Mouse (Mus musculus): ENCODE measurements around the gene Vmn1r152. TPM values are rescaled to one million over a fixed set of nuclear protein-coding genes. Genes with fewer than 3 reads are reported as not detected.
"Not testable (repeated sequence)": the region's sequence is repeated elsewhere in the genome, so short reads cannot be mapped to it uniquely, and the experiment has no call there.

Gene Vmn1r152
- not detected in 2 replicates for polyA plus RNA-seq (2014; fragmentation: Nextera tagmentation; extraction: Ambion mirVana)

- not testable (repeated sequence) for H3K27ac ChIP-seq (replicated peaks; ENCODE audit: low read depth, low read length); H3K9ac ChIP-seq (replicated peaks; ENCODE audit: low read length); H3K27me3 ChIP-seq (ENCODE audit: control insufficient read depth, insufficient read depth, low read length); ATAC-seq (replicated peaks; ENCODE audit: insufficient number of reproducible peaks, low FRiP score, low TSS enrichment, low read depth); H3K4me1 ChIP-seq (ENCODE audit: control insufficient read depth, insufficient read depth, low read length); H3K4me3 ChIP-seq (ENCODE audit: low read depth, low read length); H3K9me3 ChIP-seq (replicated peaks; ENCODE audit: control insufficient read depth, low read length); H3K4me2 ChIP-seq (ENCODE audit: low read depth, low read length); DNase-seq (ENCODE audit: low spot score); H3K36me3 ChIP-seq (replicated peaks; ENCODE audit: control insufficient read depth, insufficient read depth, low read depth, low read length)
- no CpG with 5 or more reads among the region's 3 CpGs for WGBS
These were observed at the start of gene Vmn1r152 for GRCm38 (mm10) chr7:22522667-22523066. TSS of gene Vmn1r152 (plus strand) at chr7:22522967.

- not testable (repeated sequence) for H3K36me3 ChIP-seq (replicated peaks; ENCODE audit: control insufficient read depth, insufficient read depth, low read depth, low read length); H3K27ac ChIP-seq (replicated peaks; ENCODE audit: low read depth, low read length); H3K9ac ChIP-seq (replicated peaks; ENCODE audit: low read length); H3K9me3 ChIP-seq (replicated peaks; ENCODE audit: control insufficient read depth, low read length); H3K4me1 ChIP-seq (ENCODE audit: control insufficient read depth, insufficient read depth, low read length); DNase-seq (ENCODE audit: low spot score); H3K4me3 ChIP-seq (ENCODE audit: low read depth, low read length); H3K4me2 ChIP-seq (ENCODE audit: low read depth, low read length); ATAC-seq (replicated peaks; ENCODE audit: insufficient number of reproducible peaks, low FRiP score, low TSS enrichment, low read depth); H3K27me3 ChIP-seq (ENCODE audit: control insufficient read depth, insufficient read depth, low read length)
- 39% methylated on average over 1 of the region's 3 CpGs for WGBS
These were observed 23.2 kb upstream of the Vmn1r152 start, which contains the start of gene Vmn1r151 for GRCm38 (mm10) chr7:22499578-22499977. TSS of gene Vmn1r151 (minus strand) at chr7:22499678.

- H3K9ac ChIP-seq (replicated peaks; ENCODE audit: low read length); H3K9me3 ChIP-seq (replicated peaks; ENCODE audit: control insufficient read depth, low read length); H3K4me1 ChIP-seq (ENCODE audit: control insufficient read depth, insufficient read depth, low read length); H3K27me3 ChIP-seq (ENCODE audit: control insufficient read depth, insufficient read depth, low read length); H3K36me3 ChIP-seq (replicated peaks; ENCODE audit: control insufficient read depth, insufficient read depth, low read depth, low read length); DNase-seq (ENCODE audit: low spot score); H3K27ac ChIP-seq (replicated peaks; ENCODE audit: low read depth, low read length); ATAC-seq (replicated peaks; ENCODE audit: insufficient number of reproducible peaks, low FRiP score, low TSS enrichment, low read depth); H3K4me2 ChIP-seq (ENCODE audit: low read depth, low read length); H3K4me3 ChIP-seq (ENCODE audit: low read depth, low read length): not testable (repeated sequence)
- WGBS: no CpG with 5 or more reads among the region's 1 CpGs
These were observed 12.0 kb downstream of the Vmn1r152 start, which contains the start of gene Gm8677 for GRCm38 (mm10) chr7:22534787-22535186. TSS of gene Gm8677 (minus strand) at chr7:22534887.

- no CpG with 5 or more reads among the region's 3 CpGs for WGBS
- not testable (repeated sequence) for H3K4me2 ChIP-seq (ENCODE audit: low read depth, low read length); ATAC-seq (replicated peaks; ENCODE audit: insufficient number of reproducible peaks, low FRiP score, low TSS enrichment, low read depth)
These were observed 42.5 kb downstream of the Vmn1r152 start, which contains the start of gene Gm4201 for GRCm38 (mm10) chr7:22565243-22565642. TSS of gene Gm4201 (minus strand) at chr7:22565343.

More at GRCm38 (mm10) chr7:22565243-22565642, 42.5 kb downstream of the Vmn1r152 start, which contains the start of gene Gm4201:
- H3K4me1 ChIP-seq (ENCODE audit: control insufficient read depth, insufficient read depth, low read length); H3K27me3 ChIP-seq (ENCODE audit: control insufficient read depth, insufficient read depth, low read length); H3K27ac ChIP-seq (replicated peaks; ENCODE audit: low read depth, low read length); H3K36me3 ChIP-seq (replicated peaks; ENCODE audit: control insufficient read depth, insufficient read depth, low read depth, low read length); DNase-seq (ENCODE audit: low spot score); H3K4me3 ChIP-seq (ENCODE audit: low read depth, low read length); H3K9me3 ChIP-seq (replicated peaks; ENCODE audit: control insufficient read depth, low read length); H3K9ac ChIP-seq (replicated peaks; ENCODE audit: low read length): not testable (repeated sequence)

Other genes with a start within 250 kb of the Vmn1r152 start
- not detected in 2 replicates for gene Gm4187, start 193.2 kb upstream of the Vmn1r152 start, polyA plus RNA-seq (2014; fragmentation: Nextera tagmentation; extraction: Ambion mirVana)
- gene Gm8660, start 151.9 kb upstream of the Vmn1r152 start, polyA plus RNA-seq (2014; fragmentation: Nextera tagmentation; extraction: Ambion mirVana): not detected in 2 replicates
- not detected in 2 replicates for gene Vmn1r148, start 109.4 kb upstream of the Vmn1r152 start, polyA plus RNA-seq (2014; fragmentation: Nextera tagmentation; extraction: Ambion mirVana)
- not detected in 2 replicates for gene Vmn1r149, start 84.7 kb upstream of the Vmn1r152 start, polyA plus RNA-seq (2014; fragmentation: Nextera tagmentation; extraction: Ambion mirVana)
- gene Gm10665, start 58.9 kb upstream of the Vmn1r152 start, polyA plus RNA-seq (2014; fragmentation: Nextera tagmentation; extraction: Ambion mirVana): not detected in 2 replicates
- gene Vmn1r151, start 23.3 kb upstream of the Vmn1r152 start, polyA plus RNA-seq (2014; fragmentation: Nextera tagmentation; extraction: Ambion mirVana): not detected in 2 replicates
- not detected in 2 replicates for gene Gm8677, start 11.9 kb downstream of the Vmn1r152 start, polyA plus RNA-seq (2014; fragmentation: Nextera tagmentation; extraction: Ambion mirVana)
- gene Gm4201, start 42.4 kb downstream of the Vmn1r152 start, polyA plus RNA-seq (2014; fragmentation: Nextera tagmentation; extraction: Ambion mirVana): not detected in 2 replicates
- not detected in 2 replicates for gene Gm4565, start 65.2 kb downstream of the Vmn1r152 start, polyA plus RNA-seq (2014; fragmentation: Nextera tagmentation; extraction: Ambion mirVana)
- not detected in 2 replicates for gene Vmn1r155, start 135.1 kb downstream of the Vmn1r152 start, polyA plus RNA-seq (2014; fragmentation: Nextera tagmentation; extraction: Ambion mirVana)
- gene Gm8693, start 169.3 kb downstream of the Vmn1r152 start, polyA plus RNA-seq (2014; fragmentation: Nextera tagmentation; extraction: Ambion mirVana): not detected in 2 replicates
- gene Gm4567, start 196.7 kb downstream of the Vmn1r152 start, polyA plus RNA-seq (2014; fragmentation: Nextera tagmentation; extraction: Ambion mirVana): not detected in 2 replicates
- gene Vmn1r157, start 238.7 kb downstream of the Vmn1r152 start, polyA plus RNA-seq (2014; fragmentation: Nextera tagmentation; extraction: Ambion mirVana): not detected in 2 replicates

All from embryonic facial prominence, embryonic 11.5 days (tissue).